Mouse (Mus musculus) erythroblast, embryonic 14.5 days (primary cell): Measurements from ENCODE around the gene Ppp2r5c.

ENCODE experiments used
- GATA1 ChIP-seq: IDR thresholded peaks from 2 replicates; pipeline ENCODE4 v1.6.1; 2012; ENCODE audit warnings: low read length, inconsistent platforms, mixed read lengths
- TAL1 ChIP-seq: IDR thresholded peaks from 3 replicates; pipeline ENCODE4 v1.6.1; 2012; ENCODE audit warnings: low read length, inconsistent platforms, mixed read lengths

DNA sequence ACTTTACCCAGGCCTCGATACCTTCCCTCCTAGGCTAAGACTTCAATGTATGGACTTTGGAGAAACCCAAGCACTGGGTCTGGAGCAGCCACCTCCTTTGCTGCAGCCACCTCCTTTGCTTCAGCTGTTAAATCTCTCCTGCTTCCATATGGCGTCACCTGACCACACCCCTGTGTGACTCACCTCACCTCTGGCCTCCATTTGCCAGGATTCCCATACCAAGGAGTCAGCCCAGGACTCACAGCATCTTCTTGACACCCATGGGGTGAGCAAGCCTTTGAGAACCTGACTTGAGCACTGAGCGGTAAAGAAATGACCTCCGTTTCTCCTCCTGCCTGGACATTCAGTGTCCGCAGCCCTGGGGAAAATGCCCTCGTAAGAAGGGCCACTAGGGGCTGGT is 47.8 kb upstream of the Ppp2r5c start:
- TF ChIP-seq GATA1 (no peak), TAL1 (no peak)
